Mouse (Mus musculus) liver, postnatal 0 days (tissue): ENCODE data around the gene Mrgpra6. TPM values are rescaled to one million over a fixed set of nuclear protein-coding genes. Genes with fewer than 3 reads are reported as not detected.

Source experiments
- ATAC-seq: fragments of 200-750 bp; cut with Nextera tagmentation; 2 replicates; pipeline ENCODE4 v1.8.0; 2017; ENCODE audit warnings: mild to moderate bottlenecking, moderate library complexity
- DNase-seq: peaks from one replicate; pipeline ENCODE4 v3.0.0-alpha.2; 2016
- H3K27ac ChIP-seq: fragments of 300-500 bp; sonication (generic); 2 replicates; pipeline ENCODE4 v1.5.1; 2014; ENCODE audit warnings: antibody characterized with exemption, moderate library complexity, mild to moderate bottlenecking, low read depth
- H3K27me3 ChIP-seq: fragments of 300-500 bp; sonication (generic); 2 replicates; pipeline ENCODE4 v1.6.1; 2014; ENCODE audit warnings: low read length, control low read depth, mixed read lengths; ENCODE audit not compliant: insufficient read depth
- H3K36me3 ChIP-seq: fragments of 300-500 bp; sonication (generic); replicated peaks from 2 replicates; pipeline ENCODE4 v1.6.1; 2014; ENCODE audit warnings: mild to moderate bottlenecking, control low read depth, low read length, moderate library complexity, mixed read lengths; ENCODE audit not compliant: insufficient read depth
- H3K4me1 ChIP-seq: fragments of 300-500 bp; sonication (generic); 2 replicates; pipeline ENCODE4 v1.6.1; 2014; ENCODE audit warnings: antibody characterized with exemption, mild to moderate bottlenecking, control low read depth; ENCODE audit not compliant: insufficient read depth
- H3K4me2 ChIP-seq: fragments of 300-500 bp; sonication (generic); 2 replicates; pipeline ENCODE4 v1.6.1; 2014; ENCODE audit warnings: low read depth, mild to moderate bottlenecking, low read length, moderate library complexity, mixed read lengths
- H3K4me3 ChIP-seq: fragments of 300-500 bp; sonication (generic); 2 replicates; pipeline ENCODE4 v1.5.1; 2014; ENCODE audit warnings: low read depth, low read length
- H3K9ac ChIP-seq: fragments of 300-500 bp; sonication (generic); replicated peaks from 2 replicates; pipeline ENCODE4 v1.6.1; 2014; ENCODE audit warnings: mild to moderate bottlenecking, moderate library complexity
- H3K9me3 ChIP-seq: fragments of 300-500 bp; sonication (generic); 2 replicates; pipeline ENCODE4 v1.6.1; 2016; ENCODE audit warnings: mild to moderate bottlenecking, control low read depth, low read length, mixed read lengths
- CTCF ChIP-seq: sonication (generic); IDR thresholded peaks from 2 replicates; pipeline ENCODE4 v1.5.1; 2016; ENCODE audit warnings: antibody characterized with exemption, low read depth
- EP300 ChIP-seq: IDR thresholded peaks from 2 replicates; pipeline ENCODE4 v1.6.1; 2016; ENCODE audit warnings: antibody characterized with exemption, low read depth, mild to moderate bottlenecking
- WGBS: fragments of 180-500 bp; shearing (Covaris S2); extraction: QIAGEN DNeasy Blood & Tissue Kit; methylation state at CpG from one replicate; pipeline ENCODE4 v1.1.7; 2014; ENCODE audit not compliant: insufficient replicate concordance; 5-methylcytosine and 5-hydroxymethylcytosine counted together
- polyA plus RNA-seq: library from polyadenylated mRNA; unstranded; fragments of >200 nt; fragmentation: Nextera tagmentation; extraction: Ambion mirVana; gene quantifications from 2 replicates; pipeline ENCODE4 v1.2.1, GENCODE M21; 2015

Gene Mrgpra6
- polyA plus RNA-seq, 1 experiment from 2014 or later, result not detected

DNA sequence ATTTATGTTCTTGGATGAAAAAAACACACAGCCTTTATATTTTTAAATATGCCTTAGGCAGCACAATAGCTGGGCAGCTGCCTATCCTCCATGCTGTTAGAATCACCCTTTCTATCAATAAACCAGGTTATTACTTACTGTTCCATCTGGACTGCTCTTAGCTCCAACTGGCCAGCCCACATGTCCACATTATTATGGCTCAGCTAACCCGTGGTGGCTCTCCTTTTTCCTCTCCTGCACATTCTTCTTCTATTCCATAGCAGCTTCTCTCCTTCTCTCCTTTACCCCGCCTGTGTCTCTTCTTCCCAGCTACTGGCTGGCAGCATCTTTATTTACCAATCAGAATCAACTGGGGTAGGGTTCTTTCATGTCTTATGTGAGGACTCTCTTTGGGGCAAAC is 46.3 kb downstream of the Mrgpra6 start:
- no peak overlapping the region for H3K4me2 ChIP-seq
- H3K9me3 ChIP-seq, result no peaks in the 10 kb centered on the region
- H3K4me1 ChIP-seq, result no peaks in the 10 kb centered on the region
- H3K36me3 ChIP-seq, result no peaks in the 10 kb centered on the region
- 52% methylated on average over 2 of the region's 2 CpGs for WGBS
- DNase-seq (no peak), ATAC-seq (no peak)
- no peak overlapping the region for H3K4me3 ChIP-seq
- H3K27me3 ChIP-seq, result no peaks in the 10 kb centered on the region
- no peak for TF ChIP-seq EP300
- TF ChIP-seq CTCF, result no peak
- no peak overlapping the region for H3K9ac ChIP-seq
- no peak overlapping the region for H3K27ac ChIP-seq

- WGBS, result 49% methylated on average over 9 of the region's 9 CpGs
- H3K4me3 ChIP-seq, result no peak overlapping the region
- no peaks in the 10 kb centered on the region for H3K4me1 ChIP-seq
- H3K27ac ChIP-seq, result no peak overlapping the region
- no peak overlapping the region for H3K4me2 ChIP-seq
- no peak overlapping the region for H3K9ac ChIP-seq
- ATAC-seq, result no peak
- DNase-seq, result no peak
- no peaks in the 10 kb centered on the region for H3K9me3 ChIP-seq
- no peak for TF ChIP-seq EP300
- TF ChIP-seq CTCF, result no peak
- no peaks in the 10 kb centered on the region for H3K27me3 ChIP-seq
- H3K36me3 ChIP-seq, result no peaks in the 10 kb centered on the region
Measured at GRCm38 (mm10) chr7:47157743-47158142, 47.0 kb downstream of the Mrgpra6 start.

- H3K27ac ChIP-seq, result no peak overlapping the region
- no peaks in the 10 kb centered on the region for H3K4me1 ChIP-seq
- H3K36me3 ChIP-seq, result no peaks in the 10 kb centered on the region
- 67% methylated on average over 2 of the region's 2 CpGs for WGBS
- H3K4me3 ChIP-seq, result no peak overlapping the region
- no peaks in the 10 kb centered on the region for H3K27me3 ChIP-seq
- no peak overlapping the region for H3K9ac ChIP-seq
- H3K9me3 ChIP-seq, result no peaks in the 10 kb centered on the region
- no peak overlapping the region for H3K4me2 ChIP-seq
- ATAC-seq (no peak), DNase-seq (no peak)
- no peak for TF ChIP-seq EP300
- TF ChIP-seq CTCF, result no peak
Measured at GRCm38 (mm10) chr7:47155849-47156248, 48.9 kb downstream of the Mrgpra6 start.

DNA sequence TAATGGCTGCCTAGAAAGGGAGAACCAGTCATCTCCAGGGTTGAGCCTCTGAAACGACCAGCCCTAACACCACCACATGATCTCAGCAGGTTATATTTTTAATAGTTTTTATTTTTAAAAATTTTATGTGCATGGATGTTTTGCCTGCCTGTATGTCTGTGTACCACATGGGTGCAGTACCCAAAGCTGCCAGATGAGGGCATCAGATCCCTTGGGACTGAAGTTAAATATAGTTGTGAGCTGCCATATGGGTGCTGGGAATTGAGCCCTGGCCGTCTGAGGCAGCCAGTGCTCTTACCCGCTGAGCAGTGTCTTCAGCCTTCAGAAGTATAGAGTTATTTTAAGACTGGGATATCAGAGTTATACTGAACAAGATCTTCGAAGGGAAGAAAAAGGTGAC is 49.3 kb downstream of the Mrgpra6 start:
- H3K9ac ChIP-seq, result no peak overlapping the region
- TF ChIP-seq CTCF (peak; percentile 39; the same call in 1 of the 2 replicates), EP300 (no peak)
- no peaks in the 10 kb centered on the region for H3K4me1 ChIP-seq
- no peak overlapping the region for H3K4me3 ChIP-seq
- no peaks in the 10 kb centered on the region for H3K36me3 ChIP-seq
- H3K9me3 ChIP-seq, result no peaks in the 10 kb centered on the region
- no peak overlapping the region for H3K4me2 ChIP-seq
- H3K27ac ChIP-seq, result no peak overlapping the region
- ATAC-seq (no peak), DNase-seq (no peak)
- 80% methylated on average over 4 of the region's 4 CpGs for WGBS
- H3K27me3 ChIP-seq, result no peaks in the 10 kb centered on the region

GRCm38 (mm10) chr7:47150420-47151061 is 54.2 kb downstream of the Mrgpra6 start:
- no peak overlapping the region for H3K4me3 ChIP-seq
- peak; percentile 29 for DNase-seq
- H3K4me2 ChIP-seq, result no peak overlapping the region
- no peaks in the 10 kb centered on the region for H3K4me1 ChIP-seq
- no peak overlapping the region for H3K9ac ChIP-seq
- no peaks in the 10 kb centered on the region for H3K27me3 ChIP-seq
- TF ChIP-seq EP300 (no peak), CTCF (peak; percentile 84)
- H3K27ac ChIP-seq, result no peak overlapping the region
- no peaks in the 10 kb centered on the region for H3K36me3 ChIP-seq
- no peak for ATAC-seq
- 8% methylated on average over 10 of the region's 11 CpGs for WGBS
- H3K9me3 ChIP-seq, result no peaks in the 10 kb centered on the region

GRCm38 (mm10) chr7:47148298-47148697 is 56.4 kb downstream of the Mrgpra6 start:
- Histone ChIP-seq H3K4me2 (no peak overlapping the region), H3K9me3 (no peaks in the 10 kb centered on the region), H3K27me3 (no peaks in the 10 kb centered on the region), H3K4me3 (no peak overlapping the region), H3K9ac (no peak overlapping the region), H3K36me3 (no peaks in the 10 kb centered on the region), H3K4me1 (no peaks in the 10 kb centered on the region), H3K27ac (no peak overlapping the region)
- TF ChIP-seq EP300, result no peak
- TF ChIP-seq CTCF, result no peak
- DNase-seq, result no peak
- ATAC-seq, result no peak
- WGBS, result 81% methylated on average over 7 of the region's 7 CpGs
